Mouse (Mus musculus) limb, embryonic 14.5 days (tissue): ENCODE results near the gene Metrnl. TPM values are rescaled to one million over a fixed set of nuclear protein-coding genes. Genes with fewer than 3 reads are reported as not detected.

Source experiments
- ATAC-seq: fragments of 200-750 bp; cut with Nextera tagmentation; 2 replicates; pipeline ENCODE4 v1.8.0; 2017; ENCODE audit warnings: low read depth, moderate number of reproducible peaks, moderate TSS enrichment; ENCODE audit not compliant: low FRiP score
- DNase-seq: peaks from one replicate; pipeline ENCODE4 v3.0.0-alpha.2; 2015; ENCODE audit warnings: low spot score
- H3K27ac ChIP-seq: fragments of 300-500 bp; sonication (generic); replicated peaks from 2 replicates; pipeline ENCODE4 v1.5.1; 2014; ENCODE audit warnings: low read depth, mild to moderate bottlenecking, low read length, moderate library complexity, mixed read lengths
- H3K27me3 ChIP-seq: fragments of 300-500 bp; sonication (generic); 2 replicates; pipeline ENCODE4 v1.6.1; 2014; ENCODE audit warnings: low read length, mixed read lengths; ENCODE audit not compliant: control insufficient read depth, insufficient read depth
- H3K36me3 ChIP-seq: fragments of 300-500 bp; sonication (generic); 2 replicates; pipeline ENCODE4 v1.6.1; 2014; ENCODE audit warnings: mild to moderate bottlenecking, low read length, moderate library complexity, mixed read lengths; ENCODE audit not compliant: control insufficient read depth, insufficient read depth
- H3K4me1 ChIP-seq: fragments of 300-500 bp; sonication (generic); 2 replicates; pipeline ENCODE4 v1.6.1; 2014; ENCODE audit warnings: antibody characterized with exemption, low read length, mixed read lengths; ENCODE audit not compliant: control insufficient read depth, insufficient read depth
- H3K4me2 ChIP-seq: fragments of 300-500 bp; sonication (generic); replicated peaks from 2 replicates; pipeline ENCODE4 v1.6.1; 2014; ENCODE audit warnings: low read depth, mild to moderate bottlenecking, low read length, moderate library complexity; ENCODE audit not compliant: severe bottlenecking
- H3K4me3 ChIP-seq: fragments of 300-500 bp; sonication (generic); replicated peaks from 2 replicates; pipeline ENCODE4 v1.5.1; 2014; ENCODE audit warnings: low read length
- H3K9ac ChIP-seq: fragments of 300-500 bp; sonication (generic); 2 replicates; pipeline ENCODE4 v1.6.1; 2014; ENCODE audit warnings: mild to moderate bottlenecking, low read depth, low read length, moderate library complexity; ENCODE audit not compliant: severe bottlenecking
- H3K9me3 ChIP-seq: fragments of 300-500 bp; sonication (generic); 2 replicates; pipeline ENCODE4 v1.6.1; 2016; ENCODE audit warnings: low read length; ENCODE audit not compliant: control insufficient read depth
- POLR2A ChIP-seq: fragments of 200-500 bp; IDR thresholded peaks from 2 replicates; pipeline ENCODE4 v1.8.0; 2012; ENCODE audit warnings: inconsistent platforms, mild to moderate bottlenecking, moderate library complexity, borderline replicate concordance; ENCODE audit not compliant: insufficient read depth, insufficient read length; ENCODE audit errors: extremely low read depth
- WGBS: fragments of 180-500 bp; shearing (Covaris S2); extraction: QIAGEN DNeasy Blood & Tissue Kit; methylation state at CpG from one replicate; pipeline ENCODE4 v1.1.7; 2014; 5-methylcytosine and 5-hydroxymethylcytosine counted together
- polyA plus RNA-seq, 2 experiments: library from polyadenylated mRNA; depleted of rRNA in 1 of 2; stranded (reverse) in 1 of 2; unstranded in 1 of 2; fragments of >200 nt; fragmentation: Nextera tagmentation in 1 of 2; extraction: Ambion mirVana in 1 of 2; gene quantifications; 2 replicates each; pipeline versions ENCODE4 v1.2.1 to v1.2.3; 2012 to 2014

The Metrnl gene
- polyA plus RNA-seq, 2 experiments: 33.0 to 47.9 TPM

- H3K4me3 ChIP-seq: no peak overlapping the region
- H3K4me1 ChIP-seq: no peaks in the 10 kb centered on the region
- no peak for TF ChIP-seq POLR2A
- DNase-seq: no peak
- H3K4me2 ChIP-seq: no peak overlapping the region
- no peak overlapping the region for H3K9ac ChIP-seq
- H3K9me3 ChIP-seq: no peaks in the 10 kb centered on the region
- WGBS: 82% methylated on average over 5 of the region's 5 CpGs
- no peak; the same call in 1 of the 2 replicates for ATAC-seq
- no peaks in the 10 kb centered on the region for H3K36me3 ChIP-seq
- no peak overlapping the region for H3K27ac ChIP-seq
- H3K27me3 ChIP-seq: no peaks in the 10 kb centered on the region
Observed at GRCm38 (mm10) chr11:121695304-121696064, 5.9 kb upstream of the Metrnl start.

GRCm38 (mm10) chr11:121697271-121697670 lies 4.1 kb upstream of the Metrnl start:
- DNase-seq (no peak), ATAC-seq (no peak)
- Histone ChIP-seq H3K9ac (no peak overlapping the region), H3K27ac (no peak overlapping the region), H3K4me2 (no peak overlapping the region), H3K9me3 (no peaks in the 10 kb centered on the region), H3K27me3 (no peaks in the 10 kb centered on the region), H3K36me3 (no peaks in the 10 kb centered on the region), H3K4me3 (no peak overlapping the region), H3K4me1 (peaks cover 3% of the 10 kb centered on the region; the same call in 1 of the 2 replicates)
- TF ChIP-seq POLR2A: no peak
- WGBS: 84% methylated on average over 4 of the region's 4 CpGs

GRCm38 (mm10) chr11:121698381-121698955 lies 2.9 kb upstream of the Metrnl start:
- TF ChIP-seq POLR2A: no peak
- H3K4me1 ChIP-seq: peaks cover 3% of the 10 kb centered on the region; the same call in 1 of the 2 replicates
- H3K36me3 ChIP-seq: no peaks in the 10 kb centered on the region
- no peak for ATAC-seq
- no peak overlapping the region for H3K4me2 ChIP-seq
- H3K4me3 ChIP-seq: no peak overlapping the region
- no peak for DNase-seq
- no peak overlapping the region for H3K27ac ChIP-seq
- no peaks in the 10 kb centered on the region for H3K27me3 ChIP-seq
- H3K9me3 ChIP-seq: no peaks in the 10 kb centered on the region
- no peak overlapping the region for H3K9ac ChIP-seq
- WGBS: 68% methylated on average over 5 of the region's 5 CpGs

- H3K36me3 ChIP-seq: no peaks in the 10 kb centered on the region
- WGBS: under 1% methylated on average over 58 of the region's 69 CpGs
- TF ChIP-seq POLR2A: no peak; the same call in 1 of the 2 replicates
- peak; percentile 86 for DNase-seq
- peak overlapping the region; percentile 77 for H3K4me3 ChIP-seq
- no peaks in the 10 kb centered on the region for H3K9me3 ChIP-seq
- peak; percentile 87 for ATAC-seq
- peak overlapping the region; percentile 72 for H3K27ac ChIP-seq
- H3K27me3 ChIP-seq: no peaks in the 10 kb centered on the region
- peak overlapping the region; percentile 64 for H3K9ac ChIP-seq
- peaks cover 26% of the 10 kb centered on the region for H3K4me1 ChIP-seq
- H3K4me2 ChIP-seq: peak overlapping the region; percentile 97
Observed at GRCm38 (mm10) chr11:121702111-121702894, 959 bp downstream of the Metrnl start.

- peak overlapping the region; percentile 97 for H3K4me2 ChIP-seq
- 1% methylated on average over 40 of the region's 40 CpGs for WGBS
- peak overlapping the region; percentile 55; the same call in 1 of the 2 replicates for H3K27ac ChIP-seq
- peaks cover 32% of the 10 kb centered on the region for H3K4me1 ChIP-seq
- no peaks in the 10 kb centered on the region for H3K36me3 ChIP-seq
- peak overlapping the region; percentile 77 for H3K4me3 ChIP-seq
- H3K9ac ChIP-seq: peak overlapping the region; percentile 64
- no peaks in the 10 kb centered on the region for H3K9me3 ChIP-seq
- ATAC-seq (no peak), DNase-seq (peak; percentile 62)
- H3K27me3 ChIP-seq: no peaks in the 10 kb centered on the region
- TF ChIP-seq POLR2A: no peak
Observed at GRCm38 (mm10) chr11:121702895-121703618, 1.7 kb downstream of the Metrnl start.
